Mouse (Mus musculus): ENCODE measurements at regions not wholly inside any gene's neighbourhood (a gene's known extent, or its start where the extent isn't known, plus 50 kb on each side); places are given as distances from the start of the nearest gene placed in this dataset.
"Not testable (repeated sequence)": the region's sequence is repeated elsewhere in the genome, so short reads cannot be mapped to it uniquely, and the experiment has no call there.

GRCm38 (mm10) chr8:118209301-118209700, 74.2 kb upstream of the Cdh13 start:
- DNase-seq: not testable (repeated sequence)

GRCm38 (mm10) chr8:118190866-118191265, 92.7 kb upstream of the Cdh13 start:
- DNase-seq: no peak

GRCm38 (mm10) chr8:118189226-118189625, 94.3 kb upstream of the Cdh13 start:
- DNase-seq: no peak

GRCm38 (mm10) chr8:118169001-118169413, 114.5 kb upstream of the Cdh13 start:
- no peak for DNase-seq

GRCm38 (mm10) chr8:118162171-118162570, 121.4 kb upstream of the Cdh13 start:
- no peak for DNase-seq

GRCm38 (mm10) chr8:118147359-118148205, 136.0 kb upstream of the Cdh13 start:
- no peak for DNase-seq

GRCm38 (mm10) chr8:118144546-118144945, 139.0 kb upstream of the Cdh13 start:
- DNase-seq: no peak

GRCm38 (mm10) chr8:118142311-118142710, 141.2 kb upstream of the Cdh13 start:
- no peak for DNase-seq

GRCm38 (mm10) chr8:118139928-118140327, 143.6 kb upstream of the Cdh13 start:
- DNase-seq: no peak

GRCm38 (mm10) chr8:118137846-118138245, 145.7 kb upstream of the Cdh13 start:
- no peak for DNase-seq

GRCm38 (mm10) chr8:118124993-118125392, 158.5 kb upstream of the Cdh13 start:
- no peak for DNase-seq

GRCm38 (mm10) chr8:118114253-118114652, 169.3 kb upstream of the Cdh13 start:
- no peak for DNase-seq

GRCm38 (mm10) chr8:118104464-118105050, 179.0 kb upstream of the Cdh13 start:
- no peak for DNase-seq

- DNase-seq: no peak
Observed at GRCm38 (mm10) chr8:118101346-118101745, 182.2 kb upstream of the Cdh13 start.

GRCm38 (mm10) chr8:118062736-118063135, 220.8 kb upstream of the Cdh13 start:
- no peak for DNase-seq

GRCm38 (mm10) chr8:118056781-118057180, 226.8 kb upstream of the Cdh13 start:
- no peak for DNase-seq

- DNase-seq: no peak
Observed at GRCm38 (mm10) chr8:118055536-118055935, 228.0 kb upstream of the Cdh13 start.

GRCm38 (mm10) chr8:118050386-118050785, 233.1 kb upstream of the Cdh13 start:
- DNase-seq: no peak

GRCm38 (mm10) chr8:118042253-118042860, 240.6 kb upstream of the Mphosph6 start:
- DNase-seq: no peak

- DNase-seq: no peak
Observed at GRCm38 (mm10) chr8:118041253-118041652, 239.5 kb upstream of the Mphosph6 start.

GRCm38 (mm10) chr8:118037801-118038200, 236.1 kb upstream of the Mphosph6 start:
- DNase-seq: no peak

- no peak for DNase-seq
Observed at GRCm38 (mm10) chr8:118034051-118034450, 232.3 kb upstream of the Mphosph6 start.

GRCm38 (mm10) chr8:118031406-118031805, 229.7 kb upstream of the Mphosph6 start:
- DNase-seq: no peak

All from lung, postnatal 10 days (tissue).